Mouse (Mus musculus) frontal cortex, adult 2 months (tissue): ENCODE measurements around the gene Hist1h2ag. TPM values are rescaled to one million over a fixed set of nuclear protein-coding genes. Genes with fewer than 3 reads are reported as not detected.

ENCODE experiments used
- polyA plus RNA-seq: library from polyadenylated mRNA; depleted of rRNA; stranded (reverse); fragments of >200 nt; gene quantifications from 2 replicates; pipeline ENCODE4 v1.2.3, GENCODE M21; 2012; rRNA removed

Hist1h2ag gene
- polyA plus RNA-seq, 1 experiment, result 0.36 TPM

Other genes starting within 250 kb of the Hist1h2ag start
- 1.5 and 1.9 TPM in 2 replicates for gene Hist1h2bq, start 232.7 kb downstream of the Hist1h2ag start, polyA plus RNA-seq
- not detected in 2 replicates for gene Hist1h2ao, start 232.5 kb downstream of the Hist1h2ag start, polyA plus RNA-seq
- gene Hist1h4m, start 231.2 kb downstream of the Hist1h2ag start, polyA plus RNA-seq, result not detected in 2 replicates
- 12.0 and 12.7 TPM in 2 replicates for gene Hist1h4n, start 210.7 kb downstream of the Hist1h2ag start, polyA plus RNA-seq
- gene Hist1h2ap, start 209.4 kb downstream of the Hist1h2ag start, polyA plus RNA-seq, result 3.5 and 3.9 TPM in 2 replicates
- 0.21 and 0.96 TPM in 2 replicates for gene Hist1h2br, start 209.2 kb downstream of the Hist1h2ag start, polyA plus RNA-seq
- 2.2 and 2.6 TPM in 2 replicates for gene Zfp184, start 97.8 kb downstream of the Hist1h2ag start, polyA plus RNA-seq
- not detected in 2 replicates for gene Pom121l2, start 61.8 kb downstream of the Hist1h2ag start, polyA plus RNA-seq
- gene Prss16, start 33.2 kb downstream of the Hist1h2ag start, polyA plus RNA-seq, result 0.56 and 1.4 TPM in 2 replicates
- gene Hist1h2ah, start 7.4 kb downstream of the Hist1h2ag start, polyA plus RNA-seq, result 0.80 TPM in 1 of 2 replicates, not detected in the other
- gene Hist1h2bk, start 7.1 kb downstream of the Hist1h2ag start, polyA plus RNA-seq, result 0.36 and 0.65 TPM in 2 replicates
- gene Hist1h4i, start 1.6 kb downstream of the Hist1h2ag start, polyA plus RNA-seq, result 12.2 and 13.3 TPM in 2 replicates
- gene Hist1h2bj, start 270 bp upstream of the Hist1h2ag start, polyA plus RNA-seq, result 0.78 and 1.6 TPM in 2 replicates
- gene Vmn1r188, start 41.5 kb upstream of the Hist1h2ag start, polyA plus RNA-seq, result not detected in 2 replicates
- gene Vmn1r189, start 62.9 kb upstream of the Hist1h2ag start, polyA plus RNA-seq, result not detected in 2 replicates
- gene Vmn1r191, start 141.0 kb upstream of the Hist1h2ag start, polyA plus RNA-seq, result not detected in 2 replicates
- gene Vmn1r192, start 148.2 kb upstream of the Hist1h2ag start, polyA plus RNA-seq, result not detected in 2 replicates
- gene Vmn1r193, start 180.2 kb upstream of the Hist1h2ag start, polyA plus RNA-seq, result not detected in 2 replicates
- not detected in 2 replicates for gene Vmn1r194, start 201.3 kb upstream of the Hist1h2ag start, polyA plus RNA-seq
- gene Vmn1r195, start 227.6 kb upstream of the Hist1h2ag start, polyA plus RNA-seq, result not detected in 2 replicates
- not detected in 2 replicates for gene Vmn1r196, start 247.0 kb upstream of the Hist1h2ag start, polyA plus RNA-seq